Mouse (Mus musculus) left cerebral cortex, postnatal 14 days (tissue): ENCODE results near the gene Slfnl1. TPM values are rescaled to one million over a fixed set of nuclear protein-coding genes. Genes with fewer than 3 reads are reported as not detected.

ENCODE experiments used
- DNase-seq, 2 experiments: peaks; one replicate each; pipeline ENCODE4 v3.0.0; 2021 to 2022; ENCODE audit warnings: low spot score in 2 of 2, mixed read lengths in 1 of 2
- intact Hi-C: fragments of 180-260 bp; cut with DNase I; formaldehyde crosslinking; loops from one replicate; pipeline ENCODE4 v1.15.1; 2025
- total RNA-seq, 2 experiments: library from RNA; stranded (reverse); gene quantifications; 2 replicates each; pipeline ENCODE4 v1.2.3; 2021

The Slfnl1 gene
- total RNA-seq, 2 experiments from 2014 or later = 0.19 to 0.33 TPM

GRCm38 (mm10) chr4:120571070-120571464 lies 39.0 kb downstream of the Slfnl1 start:
- DNase-seq = no peak
- intact Hi-C loops = no loop called here

- no peak for DNase-seq
- intact Hi-C loops = no loop called here
Measured at GRCm38 (mm10) chr4:120571691-120572090, 39.7 kb downstream of the Slfnl1 start.

- intact Hi-C loops = no loop called here
- DNase-seq = no peak
Measured at GRCm38 (mm10) chr4:120580894-120581293, 48.9 kb downstream of the Slfnl1 start.

- intact Hi-C loops = no loop called here
- no peak for DNase-seq
Measured at GRCm38 (mm10) chr4:120581711-120582110, 49.7 kb downstream of the Slfnl1 start.

Other genes starting within 250 kb of the Slfnl1 start
- gene Foxo6, start 244.9 kb upstream of the Slfnl1 start, total RNA-seq = 10 to 100 TPM; 14.7 to 22.4 TPM
- gene Scmh1, start 127.0 kb upstream of the Slfnl1 start, total RNA-seq = 100 to 1,000 TPM; 123 to 130 TPM
- gene Ctps, start 38.0 kb downstream of the Slfnl1 start, total RNA-seq = 10 to 100 TPM; 52.3 to 53.6 TPM
- gene Gm8439, start 56.5 kb downstream of the Slfnl1 start, total RNA-seq = not detected
- gene Cited4, start 134.3 kb downstream of the Slfnl1 start, total RNA-seq = 10 to 100 TPM; 21.0 to 22.6 TPM
- 1 to 10 TPM; 8.5 to 9.0 TPM for gene Kcnq4, start 216.4 kb downstream of the Slfnl1 start, total RNA-seq